Mouse (Mus musculus): ENCODE measurements around the gene Msl1. TPM values are rescaled to one million over a fixed set of nuclear protein-coding genes. Genes with fewer than 3 reads are reported as not detected.

The Msl1 gene
- total and polyA plus RNA-seq, 3 experiments, result 25.9 to 58.1 (median 27.3) TPM

DNA sequence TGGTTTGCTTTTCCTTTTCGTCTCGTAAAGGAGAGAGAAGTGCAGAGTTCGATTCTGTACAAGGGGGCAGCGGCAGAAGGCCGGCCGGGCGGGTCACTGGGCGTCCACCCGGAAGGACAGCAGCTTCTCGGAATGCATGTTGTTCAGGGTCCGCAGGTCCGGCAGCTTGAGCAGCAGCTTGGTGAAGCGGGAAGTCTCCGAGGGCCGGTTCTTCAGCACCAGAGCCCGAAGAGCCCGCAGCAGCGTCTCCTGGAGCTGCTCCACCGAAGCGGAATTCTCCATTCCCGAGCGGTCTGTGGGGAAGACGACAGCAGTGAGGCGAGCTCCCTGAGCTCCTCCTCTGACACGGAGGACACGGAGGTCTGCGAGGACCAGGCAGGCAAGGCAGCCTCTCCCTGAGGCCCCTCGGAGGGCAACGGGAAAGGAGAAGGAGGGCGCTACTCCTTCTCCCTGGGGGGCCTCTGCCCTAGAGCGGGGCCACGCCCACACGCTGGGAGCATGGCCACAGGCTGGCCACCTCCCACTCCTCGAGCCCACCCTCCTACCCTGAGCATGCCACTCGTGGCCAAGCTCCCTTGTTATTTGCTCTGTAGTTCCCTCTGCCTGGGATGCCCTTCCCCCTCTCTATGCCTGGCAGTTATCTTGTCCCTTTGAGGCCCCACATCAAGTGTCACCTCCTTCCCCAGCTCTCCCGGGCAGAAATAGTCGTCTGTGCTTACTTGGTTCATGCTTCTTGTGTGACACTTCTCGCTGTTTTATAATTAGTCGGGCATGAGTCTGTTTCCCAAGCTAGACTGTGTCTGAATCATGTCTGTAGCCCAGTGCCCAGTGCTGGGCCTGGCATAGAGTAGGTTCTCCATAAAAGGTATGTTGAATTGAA, 26.9 kb upstream of the Msl1 start:
- Histone ChIP-seq H3K9me3 (replicated peaks; ENCODE audit: low read length) (no peaks in the 10 kb centered on the region), H3K4me2 (ENCODE audit: insufficient read depth, low read depth, poor library complexity, severe bottlenecking) (no peak overlapping the region), H3K79me2 (replicated peaks; ENCODE audit: control insufficient read depth, extremely low read depth, insufficient read depth, poor library complexity, severe bottlenecking) (no peaks in the 10 kb centered on the region), H3K27me3 (replicated peaks) (no peaks in the 10 kb centered on the region), H3K27ac (ENCODE audit: insufficient read depth, low read depth) (no peak overlapping the region), H3K9ac (ENCODE audit: insufficient read depth, low read depth) (no peak overlapping the region), H3K4me3 (replicated peaks in 1 of 3; ENCODE audit: low read depth in 2 of 3, low read length in 2 of 3, poor library complexity in 1 of 3) (no peak overlapping the region), H3K36me3 (replicated peaks in 1 of 2; ENCODE audit: control insufficient read depth in 1 of 2, insufficient read depth in 1 of 2, low read length in 1 of 2) (peaks cover 0 to 15% of the 10 kb centered on the region in 2 experiments), H3K4me1 (ENCODE audit: control insufficient read depth in 1 of 2, insufficient read depth in 2 of 2) (peaks cover 20 to 24% of the 10 kb centered on the region in 2 experiments)
- in situ Hi-C loops (cut with MboI; ENCODE audit: low pct_ligation_motif_present, low pct_unique_long_range_greater_than_20kb, low sequenced_read_pairs) (no loop called here), dilution Hi-C loops (cut with MboI; ENCODE audit: extremely low pct_ligation_motif_present, extremely low pct_unique_long_range_greater_than_20kb, low sequenced_read_pairs) (no loop called here)
- no peak for DNase-seq (ENCODE audit: extremely low read depth)
- TF ChIP-seq HCFC1 (IDR thresholded peaks at IDR 0.05; ENCODE audit: low read depth, low read length) (no peak), MAX (IDR thresholded peaks at IDR 0.05; ENCODE audit: low read length) (no peak), POLR2A (IDR thresholded peaks at IDR 0.05; ENCODE audit: low read depth, low read length) (no peak), MYC (IDR thresholded peaks at IDR 0.05; ENCODE audit: low read depth, low read length) (no peak), NRF1 (IDR thresholded peaks at IDR 0.05; ENCODE audit: low read depth, low read length) (no peak), CHD2 (IDR thresholded peaks at IDR 0.05; ENCODE audit: low read length) (no peak), MEF2A (IDR thresholded peaks at IDR 0.05; ENCODE audit: borderline replicate concordance, low read depth, low read length) (no peak), EP300 (IDR thresholded peaks at IDR 0.05; ENCODE audit: low read length) (no peak), MAFK (IDR thresholded peaks at IDR 0.05; ENCODE audit: insufficient replicate concordance, low read length) (no peak), ZKSCAN1 (IDR thresholded peaks at IDR 0.05; ENCODE audit: borderline replicate concordance, low read depth, low read length) (no peak), SIN3A (IDR thresholded peaks at IDR 0.05; ENCODE audit: low read length) (no peak), E2F4 (IDR thresholded peaks at IDR 0.05; ENCODE audit: insufficient replicate concordance, low read depth, low read length) (no peak)

DNA sequence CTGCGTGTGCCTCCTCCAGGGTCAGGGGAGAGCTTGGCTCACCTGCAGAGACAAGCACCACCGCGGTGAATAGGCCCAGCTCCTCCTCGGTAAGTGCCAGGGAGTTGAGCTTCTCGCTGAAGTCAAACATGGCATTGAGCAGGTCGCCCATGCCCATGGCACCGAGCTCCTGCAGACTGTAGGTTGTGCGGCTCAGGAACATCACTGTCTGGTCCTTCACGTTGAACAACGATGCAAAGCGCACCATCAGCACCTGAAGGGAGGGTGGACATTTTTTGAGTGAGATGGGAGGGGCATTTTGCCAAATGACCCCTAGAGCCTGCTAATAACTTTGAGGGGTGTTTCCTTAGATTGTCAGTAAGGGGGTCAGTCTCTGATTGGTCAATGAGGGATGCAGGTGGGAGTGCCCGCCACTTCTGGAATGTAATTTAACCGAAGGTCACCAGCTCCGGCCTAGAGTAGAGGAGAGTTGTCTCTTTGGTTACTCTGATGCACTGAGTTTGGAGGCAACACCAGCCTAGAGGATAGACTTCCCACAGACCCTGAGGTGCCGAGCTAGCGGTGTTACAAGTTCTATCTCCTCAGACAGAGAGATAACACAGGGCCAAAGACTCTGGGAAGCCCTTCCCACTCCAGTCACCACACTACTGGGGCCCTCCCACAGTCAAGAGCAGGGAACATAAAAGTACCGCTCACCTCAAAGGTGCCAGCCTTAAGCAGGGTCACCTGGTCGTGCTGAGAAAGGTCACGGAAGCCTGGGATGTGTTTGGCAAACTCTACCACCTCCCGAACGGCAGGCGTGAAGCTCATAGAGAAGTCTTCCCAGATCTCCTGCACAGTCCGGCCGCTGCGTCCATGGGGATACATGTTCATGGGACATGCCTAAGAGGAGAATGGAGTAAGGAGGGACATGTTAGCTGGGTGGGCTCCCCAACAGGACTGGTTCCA, 26.0 kb upstream of the Msl1 start:
- dilution Hi-C loops (cut with MboI; ENCODE audit: extremely low pct_ligation_motif_present, extremely low pct_unique_long_range_greater_than_20kb, low sequenced_read_pairs) (no loop called here), in situ Hi-C loops (cut with MboI; ENCODE audit: low pct_ligation_motif_present, low pct_unique_long_range_greater_than_20kb, low sequenced_read_pairs) (no loop called here)
- H3K9ac ChIP-seq (ENCODE audit: insufficient read depth, low read depth), result no peak overlapping the region
- H3K27me3 ChIP-seq (replicated peaks), result peaks cover 2% of the 10 kb centered on the region
- H3K4me2 ChIP-seq (ENCODE audit: insufficient read depth, low read depth, poor library complexity, severe bottlenecking), result no peak overlapping the region
- H3K27ac ChIP-seq (ENCODE audit: insufficient read depth, low read depth), result no peak overlapping the region
- H3K79me2 ChIP-seq (replicated peaks; ENCODE audit: control insufficient read depth, extremely low read depth, insufficient read depth, poor library complexity, severe bottlenecking), result no peaks in the 10 kb centered on the region
- H3K4me1 ChIP-seq (ENCODE audit: control insufficient read depth in 1 of 2, insufficient read depth in 2 of 2), result peaks cover 22 to 33% of the 10 kb centered on the region in 2 experiments
- peaks cover 0 to 14% of the 10 kb centered on the region in 2 experiments for H3K36me3 ChIP-seq (replicated peaks in 1 of 2; ENCODE audit: control insufficient read depth in 1 of 2, insufficient read depth in 1 of 2, low read length in 1 of 2)
- no peak for DNase-seq (ENCODE audit: extremely low read depth)
- no peak overlapping the region for H3K4me3 ChIP-seq (replicated peaks in 1 of 3; ENCODE audit: low read depth in 2 of 3, low read length in 2 of 3, poor library complexity in 1 of 3)
- no peaks in the 10 kb centered on the region for H3K9me3 ChIP-seq (replicated peaks; ENCODE audit: low read length)
- TF ChIP-seq SMC3 (IDR thresholded peaks at IDR 0.05; ENCODE audit: low read depth, low read length) (no peak), IRF4 (IDR thresholded peaks at IDR 0.05; ENCODE audit: low read depth, low read length) (no peak), MEF2A (IDR thresholded peaks at IDR 0.05; ENCODE audit: borderline replicate concordance, low read depth, low read length) (no peak), USF2 (conservative IDR thresholded peaks at IDR 0.05; ENCODE audit: low read depth, low read length) (no peak), E2F4 (IDR thresholded peaks at IDR 0.05; ENCODE audit: insufficient replicate concordance, low read depth, low read length) (no peak), MAFK (IDR thresholded peaks at IDR 0.05; ENCODE audit: insufficient replicate concordance, low read length) (no peak), HCFC1 (IDR thresholded peaks at IDR 0.05; ENCODE audit: low read depth, low read length) (no peak), ZNF384 (IDR thresholded peaks at IDR 0.05; ENCODE audit: low read depth, low read length) (no peak), ETS1 (conservative IDR thresholded peaks at IDR 0.05; ENCODE audit: low read depth, low read length) (no peak), GABPA (IDR thresholded peaks at IDR 0.05; ENCODE audit: insufficient replicate concordance, low read depth, low read length) (no peak), MAX (IDR thresholded peaks at IDR 0.05; ENCODE audit: low read length) (no peak), TBP (conservative IDR thresholded peaks at IDR 0.05; ENCODE audit: low read depth, low read length) (no peak)

Data from CH12.LX (cell line).